Comparison of ENCODE assay signal across 28 mouse cellular contexts in genomic region chr2:73606616-73607015, GRCm38 (mm10). TPM values are rescaled to one million over a fixed set of nuclear protein-coding genes. Genes with fewer than 3 reads are reported as not detected.
DNase-seq lines count a peak whose midpoint lies in the region; ATAC-seq and TF ChIP-seq lines count a peak whose summit lies in the region.
"Had no signal": no experiment of that assay in that cellular context is flagged by ENCODE, and none has a peak within 500 bp of the region (broad histone marks: within the 10 kb centered on the region; RNA-seq: fewer than 3 reads in every experiment).

No protein-coding gene starts in this region.

- H3K79me2 ChIP-seq in heart, adult 2 months (replicated peaks; ENCODE audit: control insufficient read depth, insufficient read depth, low read length) = no peaks in the 10 kb centered on the region

- no peak for TF ChIP-seq POLR2A in heart, adult 2 months (IDR thresholded peaks at IDR 0.05; ENCODE audit: insufficient read depth, low read depth, low read length)

- peak; percentile 61 for DNase-seq in heart, adult 11 months
- no peak for DNase-seq in heart, adult 2 months
- peak; percentile 35 for DNase-seq in testis, postnatal 10 days (ENCODE audit: low spot score)
- no peak for DNase-seq in testis, postnatal 14 days (ENCODE audit: low spot score)
- DNase-seq: adrenal gland, postnatal 10 days; adrenal gland, postnatal 36 days; cerebellum, adult 18-20 months; cerebellum, adult 9-10 months; cerebellum, postnatal 14 days; gastrocnemius, postnatal 10 days; gastrocnemius, postnatal 36 days; heart, postnatal 10 days; heart, postnatal 36 days had no signal

- H3K9me3 ChIP-seq in megakaryocyte, embryonic 14.5 days = no peaks in the 10 kb centered on the region
- no peaks in the 10 kb centered on the region for H3K9me3 ChIP-seq in forebrain, embryonic 13.5 days (replicated peaks)
- no peaks in the 10 kb centered on the region for H3K9me3 ChIP-seq in kidney, embryonic 16.5 days (ENCODE audit: low read length)
- H3K9me3 ChIP-seq: embryonic facial prominence, embryonic 13.5 days; forebrain, embryonic 12.5 days; heart, embryonic 12.5 days; heart, embryonic 15.5 days; hindbrain, embryonic 10.5 days; hindbrain, embryonic 13.5 days had no signal

- no peak overlapping the region for H3K4me3 ChIP-seq in heart, adult 2 months
- peak overlapping the region; percentile 81 for H3K4me3 ChIP-seq in megakaryocyte, embryonic 14.5 days (replicated peaks)
- H3K4me3 ChIP-seq in forebrain, embryonic 13.5 days = no peak overlapping the region
- H3K4me3 ChIP-seq in kidney, embryonic 16.5 days (ENCODE audit: low read length) = no peak overlapping the region
- H3K4me3 ChIP-seq: embryonic facial prominence, embryonic 13.5 days; erythroblast, embryonic 14.5 days; forebrain, embryonic 12.5 days; heart, embryonic 12.5 days; heart, embryonic 15.5 days; hindbrain, embryonic 10.5 days; hindbrain, embryonic 13.5 days had no signal

- no peak for TF ChIP-seq CTCF in heart, adult 2 months (IDR thresholded peaks at IDR 0.05)

- 89% methylated on average over 6 of the region's 6 CpGs for WGBS in heart, adult 2 months
- 94% methylated on average over 6 of the region's 6 CpGs for WGBS in forebrain, embryonic 13.5 days
- 86% methylated on average over 6 of the region's 6 CpGs for WGBS in kidney, embryonic 16.5 days

- H3K27me3 ChIP-seq in heart, adult 2 months (ENCODE audit: control insufficient read depth, insufficient read depth, low read length) = no peaks in the 10 kb centered on the region
- H3K27me3 ChIP-seq in megakaryocyte, embryonic 14.5 days (replicated peaks) = peaks cover 2% of the 10 kb centered on the region
- no peaks in the 10 kb centered on the region for H3K27me3 ChIP-seq in forebrain, embryonic 13.5 days
- H3K27me3 ChIP-seq in kidney, embryonic 16.5 days (ENCODE audit: insufficient read depth, low read length) = no peaks in the 10 kb centered on the region
- H3K27me3 ChIP-seq: embryonic facial prominence, embryonic 13.5 days; forebrain, embryonic 12.5 days; heart, embryonic 12.5 days; heart, embryonic 15.5 days; hindbrain, embryonic 13.5 days had no signal

- ATAC-seq in megakaryocyte, adult 5-6 weeks (ENCODE audit: poor library complexity, severe bottlenecking) = no peak
- ATAC-seq in forebrain, embryonic 13.5 days = no peak
- no peak for ATAC-seq in kidney, embryonic 16.5 days (ENCODE audit: low FRiP score, low TSS enrichment)
- ATAC-seq: activated CD4-positive, CD25-positive, alpha-beta regulatory T cell, adult 4 months; forebrain, embryonic 16.5 days had no signal

- intact Hi-C loops in heart, adult 2 months (cut with DNase I) = no loop called here

- TF ChIP-seq EP300 in heart, adult 2 months (IDR thresholded peaks at IDR 0.05; ENCODE audit: insufficient read depth, low read depth, low read length) = no peak

- H3K4me2 ChIP-seq in forebrain, embryonic 13.5 days = no peak overlapping the region
- H3K4me2 ChIP-seq in kidney, embryonic 16.5 days (replicated peaks; ENCODE audit: low read depth, low read length) = no peak overlapping the region
- H3K4me2 ChIP-seq: embryonic facial prominence, embryonic 13.5 days; forebrain, embryonic 12.5 days; heart, embryonic 12.5 days; heart, embryonic 15.5 days; hindbrain, embryonic 13.5 days had no signal

- H3K4me1 ChIP-seq in heart, adult 2 months (ENCODE audit: control insufficient read depth, insufficient read depth, low read length) = no peaks in the 10 kb centered on the region
- peaks cover 67% of the 10 kb centered on the region for H3K4me1 ChIP-seq in megakaryocyte, embryonic 14.5 days
- no peaks in the 10 kb centered on the region for H3K4me1 ChIP-seq in forebrain, embryonic 13.5 days
- H3K4me1 ChIP-seq in kidney, embryonic 16.5 days (ENCODE audit: insufficient read depth, low read length) = peaks cover 14% of the 10 kb centered on the region

- H3K36me3 ChIP-seq in heart, adult 2 months (ENCODE audit: control insufficient read depth, insufficient read depth, low read length) = no peaks in the 10 kb centered on the region
- no peaks in the 10 kb centered on the region for H3K36me3 ChIP-seq in megakaryocyte, embryonic 14.5 days (replicated peaks; ENCODE audit: low read length)
- H3K36me3 ChIP-seq in forebrain, embryonic 13.5 days (ENCODE audit: poor library complexity, severe bottlenecking) = peaks cover 21% of the 10 kb centered on the region
- no peaks in the 10 kb centered on the region for H3K36me3 ChIP-seq in kidney, embryonic 16.5 days (ENCODE audit: insufficient read depth, low read length)

- no peak overlapping the region for H3K27ac ChIP-seq in heart, adult 2 months
- H3K27ac ChIP-seq in forebrain, embryonic 13.5 days = no peak overlapping the region
- no peak overlapping the region for H3K27ac ChIP-seq in kidney, embryonic 16.5 days (ENCODE audit: low read length)
- H3K27ac ChIP-seq: forebrain, embryonic 12.5 days; heart, embryonic 15.5 days; hindbrain, embryonic 10.5 days; hindbrain, embryonic 13.5 days had no signal

- no peak overlapping the region for H3K9ac ChIP-seq in heart, adult 2 months (ENCODE audit: low read depth, low read length)
- no peak overlapping the region for H3K9ac ChIP-seq in forebrain, embryonic 13.5 days
- no peak overlapping the region for H3K9ac ChIP-seq in kidney, embryonic 16.5 days (replicated peaks; ENCODE audit: low read length)
- H3K9ac ChIP-seq: embryonic facial prominence, embryonic 13.5 days; forebrain, embryonic 12.5 days; heart, embryonic 15.5 days; hindbrain, embryonic 13.5 days had no signal

RNA-seq across cellular contexts. Expression of gene Chrna1, which starts 26.5 kb away (rescaled TPM):
- not detected for total RNA-seq in heart, adult 2 months (2021)
- polyA plus RNA-seq in heart, adult 2 months (2012; rRNA removed) = 0.04 TPM in 1 of 2 replicates, not detected in the other
- not detected in 2 replicates for polyA plus RNA-seq in megakaryocyte, embryonic 14.5 days (2012; ENCODE audit: insufficient read depth, low replicate concordance)
- total RNA-seq in megakaryocyte, adult 5-6 weeks (2015) = 0.09 TPM in 1 of 2 replicates, not detected in the other
- not detected in 2 replicates for total RNA-seq in megakaryocyte, adult 5-6 weeks (2017)
- polyA plus RNA-seq in forebrain, embryonic 13.5 days (2015; fragmentation: Nextera tagmentation; extraction: Ambion mirVana) = 0.11 and 0.27 TPM in 2 replicates
- 0.36 and 0.72 TPM in 2 replicates for polyA plus RNA-seq in kidney, embryonic 16.5 days (2015; fragmentation: Nextera tagmentation; extraction: Ambion mirVana)
- total RNA-seq: adrenal gland, adult 18-20 months; adrenal gland, postnatal 36 days; granulocyte monocyte progenitor cell, adult 5-6 weeks; heart, postnatal 10 days; heart, postnatal 36 days had no signal
- polyA plus RNA-seq: activated CD4-positive, CD25-positive, alpha-beta regulatory T cell, adult 4 months; erythroblast, embryonic 14.5 days had no signal

Comparison
In these comparisons a context has a peak if more than half of its experiments do, and no peak if none do; other contexts are left out.
1. DNase-seq: peak in heart, adult 11 months (single experiment) and testis, postnatal 10 days (single experiment); none in heart, adult 2 months (0 of 2) and testis, postnatal 14 days (single experiment).